Comparison of ENCODE assay signal across 21 mouse cellular contexts in genomic region chr3:80324726-80325125, GRCm38 (mm10).
DNase-seq lines count a peak whose midpoint lies in the region; ATAC-seq and TF ChIP-seq lines count a peak whose summit lies in the region.
"Had no signal": no experiment of that assay in that cellular context is flagged by ENCODE, and none has a peak within 500 bp of the region (broad histone marks: within the 10 kb centered on the region; RNA-seq: fewer than 3 reads in every experiment).

No protein-coding gene starts in this region.

- CTCF ChIA-PET in Patski (lab: Charles Lee), result no interaction called here

- no peak for TF ChIP-seq CTCF in Patski (IDR thresholded peaks at IDR 0.05)
- TF ChIP-seq CTCF in forebrain, postnatal 0 days (IDR thresholded peaks at IDR 0.05; ENCODE audit: low read depth), result no peak

- peak; percentile 17 for ATAC-seq in Patski
- no peak for ATAC-seq in forebrain, postnatal 0 days
- no peak for ATAC-seq in hindbrain, embryonic 11.5 days (ENCODE audit: low FRiP score)
- ATAC-seq: activated CD4-positive, CD25-positive, alpha-beta regulatory T cell, adult 4 months; CD4-positive, CD25-positive, alpha-beta regulatory T cell, adult 4 months had no signal

- in situ Hi-C loops in Patski (cut with MboI; ENCODE audit: low pct_unique_long_range_greater_than_20kb), result no loop called here

- no peak overlapping the region for H3K4me2 ChIP-seq in forebrain, postnatal 0 days (ENCODE audit: low read depth)
- no peak overlapping the region for H3K4me2 ChIP-seq in hindbrain, embryonic 11.5 days (replicated peaks; ENCODE audit: low read depth, low read length)

- no peaks in the 10 kb centered on the region for H3K36me3 ChIP-seq in forebrain, postnatal 0 days (ENCODE audit: insufficient read depth)
- H3K36me3 ChIP-seq in hindbrain, embryonic 11.5 days (ENCODE audit: control insufficient read depth, insufficient read depth, low read length), result no peaks in the 10 kb centered on the region
- H3K36me3 ChIP-seq: G1E had no signal

- no peaks in the 10 kb centered on the region for H3K4me1 ChIP-seq in forebrain, postnatal 0 days (ENCODE audit: insufficient read depth)
- H3K4me1 ChIP-seq in hindbrain, embryonic 11.5 days (replicated peaks; ENCODE audit: control insufficient read depth, insufficient read depth, low read length), result no peaks in the 10 kb centered on the region

- H3K9ac ChIP-seq in forebrain, postnatal 0 days, result no peak overlapping the region
- H3K9ac ChIP-seq in hindbrain, embryonic 11.5 days (ENCODE audit: low read depth, low read length), result no peak overlapping the region

- 88% methylated on average over 2 of the region's 2 CpGs for WGBS in forebrain, postnatal 0 days
- WGBS in hindbrain, embryonic 11.5 days, result 91% methylated on average over 2 of the region's 2 CpGs

- no peaks in the 10 kb centered on the region for H3K27me3 ChIP-seq in Patski
- no peaks in the 10 kb centered on the region for H3K27me3 ChIP-seq in forebrain, postnatal 0 days (ENCODE audit: insufficient read depth, low read length)
- H3K27me3 ChIP-seq in hindbrain, embryonic 11.5 days (ENCODE audit: control insufficient read depth, insufficient read depth, low read length), result no peaks in the 10 kb centered on the region
- H3K27me3 ChIP-seq: CH12.LX had no signal

- POLR2A ChIA-PET in Patski (lab: Charles Lee), result no interaction called here

- no peak for DNase-seq in Patski (ENCODE audit: low read depth, low spot score)
- DNase-seq in fat pad, adult 2 months (ENCODE audit: extremely low read depth, low read depth, low spot score), result peak; percentile 77
- DNase-seq in gonadal fat pad, adult 2 months (ENCODE audit: low read depth), result peak; percentile 75
- no peak for DNase-seq in forebrain, postnatal 0 days
- DNase-seq in cerebellum, adult 9-11 months, result no peak
- DNase-seq in hindbrain, embryonic 11.5 days (ENCODE audit: low spot score), result no peak
- DNase-seq: adrenal gland, adult 2 months; adrenal gland, adult 8-10 months; adrenal gland, postnatal 10 days; adrenal gland, postnatal 14 days; adrenal gland, postnatal 25 days; adrenal gland, postnatal 36 days; B cell, adult 2 months; cerebellum, adult 11 months; cerebellum, adult 11-12 months; cerebellum, adult 18-20 months; cerebellum, adult 2 months had no signal

- no peaks in the 10 kb centered on the region for H3K9me3 ChIP-seq in forebrain, postnatal 0 days (ENCODE audit: low read length)
- no peaks in the 10 kb centered on the region for H3K9me3 ChIP-seq in hindbrain, embryonic 11.5 days (ENCODE audit: control insufficient read depth, low read length)
- H3K9me3 ChIP-seq: G1E had no signal

- no peak overlapping the region for H3K27ac ChIP-seq in forebrain, postnatal 0 days (ENCODE audit: low read depth, low read length)
- no peak overlapping the region for H3K27ac ChIP-seq in hindbrain, embryonic 11.5 days (ENCODE audit: low read depth, low read length)

- H3K4me3 ChIP-seq in forebrain, postnatal 0 days (ENCODE audit: low read depth, low read length), result no peak overlapping the region
- no peak overlapping the region for H3K4me3 ChIP-seq in hindbrain, embryonic 11.5 days (ENCODE audit: low read depth, low read length)

Comparison
In these comparisons a context has a peak if more than half of its experiments do, and no peak if none do; other contexts are left out.
1. DNase-seq: peak in fat pad, adult 2 months (single experiment) and gonadal fat pad, adult 2 months (single experiment); none in Patski (single experiment), forebrain, postnatal 0 days (single experiment), cerebellum, adult 9-11 months (single experiment) and hindbrain, embryonic 11.5 days (single experiment).